Mouse (Mus musculus) left cerebral cortex, postnatal 10 days (tissue): Measurements from ENCODE around the gene Dnm3. TPM values are rescaled to one million over a fixed set of nuclear protein-coding genes. Genes with fewer than 3 reads are reported as not detected.

Source experiments
- DNase-seq, 2 experiments: peaks; one replicate each; pipeline ENCODE4 v3.0.0; 2021 to 2022; ENCODE audit warnings: low spot score in 2 of 2, mixed read lengths in 1 of 2; ENCODE audit errors: extremely low spot score in 1 of 2
- intact Hi-C: fragments of 180-260 bp; cut with DNase I; formaldehyde crosslinking; loops from one replicate; pipeline ENCODE4 v1.15.1; 2025
- total RNA-seq, 2 experiments: library from RNA; stranded (reverse); gene quantifications; 2 replicates each; pipeline ENCODE4 v1.2.3; 2021

Gene Dnm3
- total RNA-seq, 2 experiments from 2014 or later: 74.5 to 81.2 TPM

- intact Hi-C loops: no loop called here
- peak in 1 of 2 experiments; percentile 42 for DNase-seq
These were observed 441.4 kb downstream of the Dnm3 start for GRCm38 (mm10) chr1:162036461-162036835.

GRCm38 (mm10) chr1:162035800-162036460 lies 441.9 kb downstream of the Dnm3 start:
- no peak for DNase-seq
- intact Hi-C loops: no loop called here

DNA sequence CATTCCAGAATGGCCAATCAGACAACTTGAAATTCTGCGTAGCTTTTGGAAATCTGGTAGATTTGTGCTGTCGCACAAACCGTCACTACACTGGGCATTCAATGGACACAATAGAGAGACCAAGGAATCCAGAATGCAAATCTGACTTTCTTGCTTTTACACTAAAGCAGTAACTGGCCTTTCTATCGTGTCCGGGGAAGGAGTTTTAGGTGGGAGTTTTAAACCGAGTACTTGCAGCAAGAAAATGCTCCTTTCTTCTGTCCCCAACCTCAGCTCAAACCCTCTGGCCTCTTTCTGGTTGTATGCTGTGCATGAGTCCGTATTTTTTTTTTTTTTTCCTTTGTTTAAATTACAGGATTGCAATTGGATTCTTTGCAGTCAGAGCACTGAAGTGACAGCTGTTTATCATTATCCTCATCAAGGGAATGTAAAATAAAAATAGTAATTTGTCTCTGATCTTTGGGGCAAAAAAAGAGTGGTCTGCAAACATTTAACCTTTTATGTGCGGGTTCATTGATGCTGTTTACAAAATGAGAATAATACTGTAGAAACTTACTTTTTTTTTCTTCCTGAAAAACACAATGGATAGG lies 454.1 kb downstream of the Dnm3 start:
- intact Hi-C loops: no loop called here

GRCm38 (mm10) chr1:162020766-162021165 lies 457.1 kb downstream of the Dnm3 start:
- DNase-seq: no peak
- intact Hi-C loops: no loop called here

More for the DNA sequence above, 454.1 kb downstream of the Dnm3 start:
- DNase-seq: no peak

- intact Hi-C loops: no loop called here
These were observed 457.5 kb downstream of the Dnm3 start for GRCm38 (mm10) chr1:162020303-162020731.

GRCm38 (mm10) chr1:162018601-162018977 lies 459.2 kb downstream of the Dnm3 start:
- intact Hi-C loops: no loop called here

More at GRCm38 (mm10) chr1:162020303-162020731, 457.5 kb downstream of the Dnm3 start:
- DNase-seq: no peak

GRCm38 (mm10) chr1:162017975-162018600 lies 459.7 kb downstream of the Dnm3 start:
- DNase-seq: no peak
- intact Hi-C loops: no loop called here

More at GRCm38 (mm10) chr1:162018601-162018977, 459.2 kb downstream of the Dnm3 start:
- DNase-seq: no peak

GRCm38 (mm10) chr1:162016982-162017381 lies 460.9 kb downstream of the Dnm3 start:
- no peak for DNase-seq
- intact Hi-C loops: no loop called here

- intact Hi-C loops: no loop called here
- no peak for DNase-seq
These were observed 462.5 kb downstream of the Dnm3 start for GRCm38 (mm10) chr1:162015247-162015862.

- no peak for DNase-seq
- intact Hi-C loops: no loop called here
These were observed 464.3 kb downstream of the Dnm3 start for GRCm38 (mm10) chr1:162013561-162013960.

DNA sequence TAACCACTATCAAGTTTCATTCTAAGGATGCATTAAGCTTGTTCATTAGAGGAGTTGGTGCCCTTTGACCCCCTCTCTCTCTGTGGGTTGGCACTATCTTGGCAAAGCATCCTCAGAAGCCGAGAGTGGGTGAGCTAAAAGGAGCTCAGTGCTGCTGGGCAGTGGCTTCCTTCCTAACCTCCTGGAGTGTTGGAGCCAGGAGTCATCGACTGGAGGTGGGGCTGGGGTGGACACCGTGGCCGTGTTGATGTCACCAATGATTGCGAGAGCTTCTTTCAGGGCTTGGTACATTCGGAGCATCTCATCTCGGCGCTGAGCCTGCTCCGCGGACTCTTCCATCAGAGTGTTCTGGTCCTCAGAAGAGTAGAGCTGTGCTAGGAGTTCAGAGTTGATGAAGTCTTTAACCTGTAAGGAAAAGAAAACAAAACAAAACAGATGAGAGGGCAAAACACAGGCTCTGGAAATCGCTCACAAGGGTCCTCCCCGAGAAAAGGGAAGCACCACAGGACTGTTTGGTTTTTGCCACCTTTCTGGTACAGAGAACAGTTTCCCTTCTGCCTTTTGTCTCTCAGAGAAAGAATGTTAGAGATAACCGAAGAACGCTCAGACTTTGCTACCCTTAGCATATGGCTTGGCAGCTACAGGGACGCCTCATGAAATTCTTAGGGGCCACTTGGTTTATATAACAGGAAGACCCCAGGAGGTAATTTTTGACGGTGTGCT lies 466.1 kb downstream of the Dnm3 start:
- intact Hi-C loops: no loop called here

DNA sequence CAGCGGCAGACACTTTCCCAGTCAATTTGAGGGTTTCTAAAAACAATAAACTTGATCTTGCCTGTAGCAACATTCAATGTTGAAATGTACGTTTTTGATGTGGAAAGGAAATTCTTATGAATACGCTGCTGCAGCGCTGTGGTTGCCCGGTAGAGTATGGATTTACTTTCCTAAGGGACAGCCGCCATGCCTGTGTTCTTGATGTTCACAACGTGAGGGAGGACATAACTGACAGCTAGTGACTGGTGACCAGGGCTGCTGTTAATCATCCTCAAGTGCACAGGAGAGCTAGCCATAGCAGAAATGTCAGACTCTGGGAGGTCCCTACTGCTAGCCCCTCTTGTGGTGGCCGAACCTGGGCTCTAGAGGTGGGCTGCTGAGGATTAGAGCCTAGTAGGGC lies 468.7 kb downstream of the Dnm3 start:
- DNase-seq: no peak
- intact Hi-C loops: no loop called here

More for the DNA sequence above, 466.1 kb downstream of the Dnm3 start:
- DNase-seq: no peak

GRCm38 (mm10) chr1:162008631-162009067 lies 469.2 kb downstream of the Dnm3 start:
- DNase-seq: no peak
- intact Hi-C loops: no loop called here

DNA sequence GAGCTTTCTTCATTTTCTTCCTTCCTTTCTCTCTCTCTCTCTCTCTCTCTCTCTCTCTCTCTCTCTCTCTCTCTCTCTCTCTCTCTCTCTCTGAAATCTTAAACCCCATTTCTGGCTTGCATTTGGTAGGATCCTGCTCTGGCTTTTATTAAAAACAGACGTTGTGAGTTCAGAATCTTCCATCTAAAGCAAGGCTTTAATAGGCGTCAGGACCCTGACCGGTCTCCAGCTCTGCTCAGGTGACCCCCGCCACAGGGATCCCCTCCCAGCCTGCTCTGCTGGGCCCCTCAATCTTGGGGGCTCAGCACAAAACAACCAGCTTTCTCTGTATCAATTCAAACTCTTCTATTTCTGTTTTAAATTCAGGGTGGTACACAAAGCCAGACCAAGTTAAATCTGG lies 469.6 kb downstream of the Dnm3 start:
- DNase-seq: no peak
- intact Hi-C loops: no loop called here

DNA sequence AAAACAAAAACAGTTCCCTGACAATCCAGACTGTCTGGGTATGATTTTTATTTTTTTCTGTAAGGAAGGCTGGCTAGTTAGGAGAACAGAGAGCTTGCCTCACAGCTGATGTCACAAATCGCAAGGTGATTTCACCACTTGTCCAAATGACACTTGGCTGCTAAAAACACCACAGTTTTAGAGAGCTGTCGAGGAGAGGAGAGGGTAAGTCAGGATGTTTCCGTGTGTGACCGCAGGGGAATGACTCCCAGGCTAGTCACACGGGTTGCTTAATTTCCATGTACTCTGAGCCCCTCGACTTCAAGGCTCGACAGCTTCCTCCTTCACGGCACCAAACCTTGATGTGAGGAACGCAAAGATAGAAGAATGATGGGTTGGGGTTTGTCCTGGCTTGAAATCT lies 471.7 kb downstream of the Dnm3 start:
- DNase-seq: no peak

DNA sequence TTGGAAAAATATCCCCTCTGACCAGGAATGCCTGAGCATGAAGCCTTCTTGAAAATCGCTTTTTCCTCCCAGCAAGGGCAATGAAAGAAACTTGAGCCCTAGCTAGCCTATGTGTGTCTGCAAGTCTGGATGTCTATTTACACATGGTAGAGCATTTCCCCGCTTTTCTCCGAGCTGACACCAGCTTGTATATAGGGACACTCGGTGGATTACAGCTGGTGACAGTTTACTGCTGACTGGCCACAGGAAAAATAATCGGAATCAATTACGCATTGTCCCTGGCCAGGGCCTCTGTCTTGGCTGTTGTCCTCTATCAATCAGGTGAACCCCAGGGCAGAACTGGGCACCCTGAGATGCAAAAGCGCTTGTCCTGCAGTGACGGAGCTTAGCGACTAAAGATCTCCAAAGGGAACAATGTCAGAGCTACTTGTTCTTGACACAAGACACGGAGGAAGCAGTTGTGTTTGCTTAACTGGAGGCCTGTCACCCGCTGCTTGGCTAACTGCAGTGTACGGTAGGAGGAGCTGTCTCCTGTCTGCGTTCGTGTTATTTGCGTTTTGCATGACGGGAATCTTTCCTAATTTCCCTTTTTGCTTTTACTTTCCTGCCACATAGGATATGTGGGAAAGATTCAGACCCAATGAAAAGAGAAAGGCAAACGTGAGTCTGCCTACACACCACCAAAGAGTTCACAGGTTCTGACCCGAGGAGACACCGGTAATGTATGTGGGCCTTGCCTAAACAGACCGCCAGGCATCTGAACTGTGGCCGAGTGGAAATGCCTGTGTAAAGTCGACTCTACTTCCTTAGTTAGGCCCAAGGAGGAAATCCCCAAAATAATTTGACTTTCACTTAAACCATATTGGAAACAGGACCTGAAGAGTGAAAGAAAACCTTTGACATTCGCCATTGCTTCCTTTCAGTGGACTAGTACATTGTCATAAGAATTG lies 472.7 kb downstream of the Dnm3 start:
- intact Hi-C loops: loop anchor here (5.0 kb wide), 1 partner anchor 307 kb away; no protein-coding TSS in a partner anchor
- peak in 1 of 2 experiments; percentile 58 for DNase-seq

More for the DNA sequence above, 471.7 kb downstream of the Dnm3 start:
- intact Hi-C loops: no loop called here

GRCm38 (mm10) chr1:162004518-162004780 lies 473.4 kb downstream of the Dnm3 start:
- intact Hi-C loops: loop anchor here (5.0 kb wide), 1 partner anchor 308 kb away; no protein-coding TSS in a partner anchor

More at GRCm38 (mm10) chr1:162004518-162004780, 473.4 kb downstream of the Dnm3 start:
- no peak for DNase-seq
